Mouse (Mus musculus) liver, postnatal 0 days (tissue): ENCODE measurements at regions not wholly inside any gene's neighbourhood (a gene's known extent, or its start where the extent isn't known, plus 50 kb on each side); places are given as distances from the start of the nearest gene placed in this dataset.

ENCODE experiments used
- ATAC-seq: fragments of 200-750 bp; cut with Nextera tagmentation; 2 replicates; pipeline ENCODE4 v1.8.0; 2017; ENCODE audit warnings: mild to moderate bottlenecking, moderate library complexity
- DNase-seq: peaks from one replicate; pipeline ENCODE4 v3.0.0-alpha.2; 2016
- H3K27ac ChIP-seq: fragments of 300-500 bp; sonication (generic); 2 replicates; pipeline ENCODE4 v1.5.1; 2014; ENCODE audit warnings: antibody characterized with exemption, moderate library complexity, mild to moderate bottlenecking, low read depth
- H3K27me3 ChIP-seq: fragments of 300-500 bp; sonication (generic); 2 replicates; pipeline ENCODE4 v1.6.1; 2014; ENCODE audit warnings: low read length, control low read depth, mixed read lengths; ENCODE audit not compliant: insufficient read depth
- H3K36me3 ChIP-seq: fragments of 300-500 bp; sonication (generic); replicated peaks from 2 replicates; pipeline ENCODE4 v1.6.1; 2014; ENCODE audit warnings: mild to moderate bottlenecking, control low read depth, low read length, moderate library complexity, mixed read lengths; ENCODE audit not compliant: insufficient read depth
- H3K4me1 ChIP-seq: fragments of 300-500 bp; sonication (generic); 2 replicates; pipeline ENCODE4 v1.6.1; 2014; ENCODE audit warnings: antibody characterized with exemption, mild to moderate bottlenecking, control low read depth; ENCODE audit not compliant: insufficient read depth
- H3K4me2 ChIP-seq: fragments of 300-500 bp; sonication (generic); 2 replicates; pipeline ENCODE4 v1.6.1; 2014; ENCODE audit warnings: low read depth, mild to moderate bottlenecking, low read length, moderate library complexity, mixed read lengths
- H3K4me3 ChIP-seq: fragments of 300-500 bp; sonication (generic); 2 replicates; pipeline ENCODE4 v1.5.1; 2014; ENCODE audit warnings: low read depth, low read length
- H3K9ac ChIP-seq: fragments of 300-500 bp; sonication (generic); replicated peaks from 2 replicates; pipeline ENCODE4 v1.6.1; 2014; ENCODE audit warnings: mild to moderate bottlenecking, moderate library complexity
- H3K9me3 ChIP-seq: fragments of 300-500 bp; sonication (generic); 2 replicates; pipeline ENCODE4 v1.6.1; 2016; ENCODE audit warnings: mild to moderate bottlenecking, control low read depth, low read length, mixed read lengths
- CTCF ChIP-seq: sonication (generic); IDR thresholded peaks from 2 replicates; pipeline ENCODE4 v1.5.1; 2016; ENCODE audit warnings: antibody characterized with exemption, low read depth
- EP300 ChIP-seq: IDR thresholded peaks from 2 replicates; pipeline ENCODE4 v1.6.1; 2016; ENCODE audit warnings: antibody characterized with exemption, low read depth, mild to moderate bottlenecking
- WGBS: fragments of 180-500 bp; shearing (Covaris S2); extraction: QIAGEN DNeasy Blood & Tissue Kit; methylation state at CpG from one replicate; pipeline ENCODE4 v1.1.7; 2014; ENCODE audit not compliant: insufficient replicate concordance; 5-methylcytosine and 5-hydroxymethylcytosine counted together

GRCm38 (mm10) chr1:136699153-136699524, 74.4 kb downstream of the Zfp281 start:
- DNase-seq (no peak), ATAC-seq (no peak)
- Histone ChIP-seq H3K4me2 (no peak overlapping the region), H3K4me1 (peaks cover 17% of the 10 kb centered on the region), H3K27ac (peak overlapping the region; percentile 71), H3K9ac (no peak overlapping the region), H3K36me3 (no peaks in the 10 kb centered on the region), H3K9me3 (no peaks in the 10 kb centered on the region), H3K27me3 (no peaks in the 10 kb centered on the region), H3K4me3 (no peak overlapping the region)
- WGBS = 49% methylated on average over 7 of the region's 7 CpGs
- TF ChIP-seq CTCF = no peak
- no peak for TF ChIP-seq EP300

- WGBS = 60% methylated on average over 8 of the region's 8 CpGs
- TF ChIP-seq CTCF (no peak), EP300 (no peak)
- peaks cover 17% of the 10 kb centered on the region for H3K4me1 ChIP-seq
- no peak overlapping the region for H3K9ac ChIP-seq
- ATAC-seq (no peak), DNase-seq (no peak)
- H3K27ac ChIP-seq = no peak overlapping the region
- no peaks in the 10 kb centered on the region for H3K9me3 ChIP-seq
- H3K4me3 ChIP-seq = no peak overlapping the region
- H3K27me3 ChIP-seq = no peaks in the 10 kb centered on the region
- H3K4me2 ChIP-seq = no peak overlapping the region
- no peaks in the 10 kb centered on the region for H3K36me3 ChIP-seq
Measured at GRCm38 (mm10) chr1:136699571-136699970, 74.9 kb downstream of the Zfp281 start.

- Histone ChIP-seq H3K4me3 (no peak overlapping the region), H3K27ac (no peak overlapping the region), H3K9me3 (no peaks in the 10 kb centered on the region), H3K4me1 (no peaks in the 10 kb centered on the region), H3K27me3 (no peaks in the 10 kb centered on the region), H3K4me2 (no peak overlapping the region), H3K9ac (no peak overlapping the region), H3K36me3 (no peaks in the 10 kb centered on the region)
- no peak for TF ChIP-seq CTCF
- DNase-seq = no peak
- ATAC-seq = no peak
- WGBS = 81% methylated on average over 5 of the region's 5 CpGs
Measured at GRCm38 (mm10) chr1:136704139-136704538, 79.4 kb downstream of the Zfp281 start.

- no peaks in the 10 kb centered on the region for H3K27me3 ChIP-seq
- no peaks in the 10 kb centered on the region for H3K4me1 ChIP-seq
- no peak overlapping the region for H3K4me2 ChIP-seq
- H3K27ac ChIP-seq = no peak overlapping the region
- no peak for DNase-seq
- TF ChIP-seq EP300 (no peak), CTCF (no peak)
- no peaks in the 10 kb centered on the region for H3K9me3 ChIP-seq
- ATAC-seq = no peak
- WGBS = 79% methylated on average over 8 of the region's 8 CpGs
- no peak overlapping the region for H3K9ac ChIP-seq
- no peaks in the 10 kb centered on the region for H3K36me3 ChIP-seq
- no peak overlapping the region for H3K4me3 ChIP-seq
Measured at GRCm38 (mm10) chr1:136706509-136706908, 81.8 kb downstream of the Zfp281 start.

- ATAC-seq = peak; percentile 63
- DNase-seq = peak; percentile 40
Measured at GRCm38 (mm10) chr1:136707394-136707793, 82.7 kb downstream of the Zfp281 start.

GRCm38 (mm10) chr1:136707866-136708265, 83.2 kb downstream of the Zfp281 start:
- H3K36me3 ChIP-seq = no peaks in the 10 kb centered on the region
- no peak overlapping the region for H3K4me2 ChIP-seq
- H3K9ac ChIP-seq = no peak overlapping the region
- DNase-seq (no peak), ATAC-seq (no peak)
- no peaks in the 10 kb centered on the region for H3K4me1 ChIP-seq
- H3K4me3 ChIP-seq = no peak overlapping the region
- H3K9me3 ChIP-seq = no peaks in the 10 kb centered on the region
- TF ChIP-seq CTCF (no peak), EP300 (no peak)
- no peaks in the 10 kb centered on the region for H3K27me3 ChIP-seq
- WGBS = 87% methylated on average over 12 of the region's 12 CpGs
- no peak overlapping the region for H3K27ac ChIP-seq

More at GRCm38 (mm10) chr1:136707394-136707793, 82.7 kb downstream of the Zfp281 start:
- Histone ChIP-seq H3K27me3 (no peaks in the 10 kb centered on the region), H3K9me3 (no peaks in the 10 kb centered on the region), H3K36me3 (no peaks in the 10 kb centered on the region), H3K4me1 (no peaks in the 10 kb centered on the region), H3K9ac (no peak overlapping the region), H3K27ac (no peak overlapping the region), H3K4me2 (no peak overlapping the region), H3K4me3 (no peak overlapping the region)
- TF ChIP-seq CTCF (no peak), EP300 (no peak)
- WGBS = 77% methylated on average over 8 of the region's 8 CpGs

- WGBS = 63% methylated on average over 4 of the region's 4 CpGs
- Histone ChIP-seq H3K27ac (no peak overlapping the region), H3K4me1 (no peaks in the 10 kb centered on the region), H3K9me3 (no peaks in the 10 kb centered on the region), H3K4me3 (no peak overlapping the region), H3K4me2 (no peak overlapping the region), H3K36me3 (no peaks in the 10 kb centered on the region), H3K27me3 (no peaks in the 10 kb centered on the region), H3K9ac (no peak overlapping the region)
- TF ChIP-seq CTCF (peak; percentile 28; the same call in 1 of the 2 replicates), EP300 (no peak)
- ATAC-seq = no peak
- DNase-seq = no peak
Measured at GRCm38 (mm10) chr1:136710196-136710595, 85.5 kb downstream of the Zfp281 start.
